Mouse (Mus musculus) adrenal gland, adult (tissue): ENCODE data around the gene Epb41l5.

Experiments
- DNase-seq, 2 experiments: peaks; one replicate each; pipeline ENCODE4 v3.0.0; 2022 to 2023; ENCODE audit warnings: low spot score in 1 of 2; ENCODE audit not compliant: inconsistent age in 2 of 2

The Epb41l5 gene

GRCm38 (mm10) chr1:119536122-119536521, 112.7 kb downstream of the Epb41l5 start:
- DNase-seq = no peak

DNA sequence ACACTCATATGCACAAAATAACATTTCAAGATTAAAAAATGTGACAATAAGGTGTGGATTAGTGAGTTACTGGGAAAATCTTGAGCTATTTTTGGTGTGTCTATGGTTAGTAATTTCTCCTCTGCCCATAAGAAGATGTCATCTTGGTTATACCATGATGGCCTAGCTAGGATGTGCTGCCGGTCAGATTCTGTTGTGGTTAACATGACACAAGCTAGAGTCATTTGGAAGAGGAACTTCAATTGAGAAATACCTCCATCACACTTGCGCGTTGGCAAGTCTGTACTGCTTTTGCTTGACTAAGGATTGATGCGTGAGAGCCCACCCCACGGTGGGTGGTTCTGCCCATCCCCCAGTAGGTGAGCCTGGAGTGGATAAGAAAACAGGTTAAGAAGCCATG, 114.5 kb downstream of the Epb41l5 start:
- no peak for DNase-seq

DNA sequence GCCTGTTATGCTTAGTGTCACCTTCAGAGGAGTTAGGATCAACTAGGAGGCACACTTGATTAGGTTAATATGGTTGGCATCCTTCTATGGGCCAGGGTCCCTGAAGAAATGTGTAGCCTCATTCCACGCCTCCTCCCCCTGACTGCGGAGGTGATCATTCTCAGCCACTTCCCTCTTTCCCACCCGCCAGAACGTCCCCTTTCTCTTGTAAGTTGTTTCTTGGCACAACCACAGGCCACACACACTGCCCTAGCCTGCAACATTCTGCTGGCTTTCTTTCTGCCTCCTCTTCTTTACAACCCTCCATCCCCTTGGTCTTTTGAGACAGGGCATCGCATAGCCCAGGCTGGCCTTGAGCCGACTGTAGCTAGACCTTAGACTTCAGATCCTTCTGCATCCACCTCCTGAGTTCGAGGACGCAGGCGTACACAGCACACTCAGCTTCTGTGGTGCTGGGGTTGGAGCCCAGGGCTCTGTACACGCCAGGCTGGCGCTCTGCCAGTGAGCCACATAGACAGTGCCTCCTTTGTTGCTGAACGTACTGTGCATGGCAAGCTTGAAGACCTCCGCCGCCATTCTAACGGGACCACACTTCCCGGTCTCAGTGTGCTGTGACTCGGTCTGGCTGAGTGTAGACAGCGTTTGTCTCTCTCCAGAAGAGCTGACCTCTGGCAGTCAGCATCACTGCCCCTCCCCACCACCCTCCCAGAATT, 115.6 kb downstream of the Epb41l5 start:
- no peak for DNase-seq

DNA sequence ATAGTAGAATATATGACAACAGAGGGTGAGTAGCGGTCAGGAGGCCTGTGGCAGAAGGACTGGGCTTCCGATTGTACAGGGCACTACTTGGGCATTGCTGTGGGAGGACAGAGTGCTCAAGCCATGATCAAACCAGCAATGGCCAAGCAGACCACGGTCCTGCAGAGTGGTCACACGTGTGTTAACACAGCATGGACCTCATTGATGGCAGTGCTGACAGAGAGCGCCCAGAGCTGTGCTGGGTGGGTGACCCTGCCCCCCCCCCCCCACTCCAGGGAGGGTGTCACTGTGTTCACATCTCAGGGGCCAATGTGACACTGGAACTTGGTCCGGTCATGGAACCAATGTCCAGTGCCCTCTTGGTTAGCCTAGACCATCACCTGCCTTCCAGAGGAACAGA, 116.6 kb downstream of the Epb41l5 start:
- no peak for DNase-seq

GRCm38 (mm10) chr1:119530941-119531340, 117.9 kb downstream of the Epb41l5 start:
- no peak for DNase-seq

DNA sequence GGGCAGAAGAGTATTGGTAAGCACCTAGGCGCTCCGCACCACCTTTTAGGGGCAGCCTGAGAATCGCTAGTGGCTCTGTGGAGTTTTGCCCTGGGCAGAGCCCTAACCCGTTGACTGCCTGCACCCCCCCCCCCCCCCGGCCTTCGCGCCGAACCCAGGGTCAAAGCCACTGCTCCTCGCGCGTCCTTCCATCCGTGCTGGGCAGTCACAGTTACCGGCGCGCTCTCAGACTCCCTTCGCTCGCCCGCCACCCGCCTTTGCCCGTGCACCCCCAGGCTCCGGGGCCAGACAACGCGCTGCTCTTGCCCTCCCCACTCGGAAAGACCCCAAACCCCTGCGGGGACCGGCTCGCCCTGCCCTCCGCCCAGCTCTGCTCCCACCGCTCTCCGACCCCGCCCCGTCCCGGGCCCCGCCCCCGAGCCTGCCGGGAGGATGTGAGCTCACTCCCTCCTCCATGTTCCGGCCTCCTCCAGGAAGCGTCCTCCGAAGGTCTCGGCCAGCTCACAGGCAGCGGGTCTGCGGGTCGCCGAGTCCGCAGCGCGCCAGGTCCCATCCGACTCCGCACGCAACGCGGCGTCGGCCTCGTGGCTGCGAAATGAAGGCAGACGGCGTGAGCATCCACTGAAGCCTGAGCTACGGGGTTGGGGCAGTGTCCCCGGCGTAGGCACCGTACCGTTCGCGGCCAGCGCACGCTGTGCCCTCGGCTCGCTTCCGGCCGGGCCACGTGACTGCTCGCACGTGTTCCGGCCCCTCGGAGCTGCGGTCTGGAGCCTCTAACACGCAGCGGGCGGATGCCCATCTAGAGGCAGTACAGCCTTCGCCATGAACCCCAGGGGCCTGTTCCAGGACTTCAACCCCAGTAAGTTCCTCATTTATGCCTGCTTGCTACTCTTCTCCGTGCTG, 122.9 kb downstream of the Epb41l5 start, which contains the start of gene Tmem185b:
Gene Tmem185b (plus strand): TSS at position 472 of the 903 bp plus-strand sequence.
- DNase-seq = peak; percentile 95 to 99

- DNase-seq = peak in 1 of 2 experiments; percentile 64
Measured at GRCm38 (mm10) chr1:119525004-119525444, 123.8 kb downstream of the Epb41l5 start.

GRCm38 (mm10) chr1:119523826-119524225, 125.0 kb downstream of the Epb41l5 start:
- no peak for DNase-seq

DNA sequence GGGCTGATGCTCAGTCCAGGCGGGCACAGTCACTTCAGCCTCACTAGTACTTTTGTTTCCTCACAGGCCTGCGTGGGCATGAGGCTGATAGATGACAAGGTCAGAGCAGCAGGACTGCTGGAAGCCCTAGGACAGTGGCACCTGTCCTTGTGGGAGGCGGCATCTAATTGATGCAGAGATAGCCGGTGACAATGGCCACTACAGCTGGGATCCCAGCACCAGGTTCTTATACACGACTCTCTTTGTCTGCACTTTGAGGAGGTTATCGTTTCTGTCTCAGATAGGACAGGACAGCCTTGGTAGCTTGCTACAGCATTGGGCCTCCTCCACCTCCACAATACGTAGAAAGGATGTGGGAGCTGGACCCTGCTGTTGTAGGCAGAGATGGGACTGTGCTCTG, 125.4 kb downstream of the Epb41l5 start:
- no peak for DNase-seq

GRCm38 (mm10) chr1:119522726-119523125, 126.1 kb downstream of the Epb41l5 start:
- peak in 1 of 2 experiments; percentile 48 for DNase-seq

- DNase-seq = peak in 1 of 2 experiments; percentile 43
Measured at GRCm38 (mm10) chr1:119521681-119522080, 127.1 kb downstream of the Epb41l5 start.

DNA sequence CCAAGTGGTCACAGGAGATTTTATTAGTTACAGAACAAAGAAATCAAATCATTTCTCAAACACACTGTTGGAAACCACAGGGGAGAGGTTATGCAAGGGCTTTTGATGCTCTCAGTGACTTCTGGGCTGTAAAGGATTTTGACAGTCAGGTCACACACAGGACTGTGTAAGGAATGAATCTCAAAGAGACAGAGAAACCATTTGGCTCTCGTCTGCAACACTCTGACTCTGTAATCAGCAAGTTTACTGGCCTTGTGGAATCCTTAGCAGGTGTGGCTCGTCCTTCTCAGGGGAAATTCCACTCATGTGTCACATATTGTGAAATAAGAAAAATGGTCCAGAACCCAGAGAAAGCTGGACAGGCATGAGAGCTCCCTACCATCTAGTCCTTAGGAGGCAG, 127.8 kb downstream of the Epb41l5 start:
- peak in 1 of 2 experiments; percentile 72 for DNase-seq

- DNase-seq = no peak
Measured at GRCm38 (mm10) chr1:119519286-119519685, 129.5 kb downstream of the Epb41l5 start.

DNA sequence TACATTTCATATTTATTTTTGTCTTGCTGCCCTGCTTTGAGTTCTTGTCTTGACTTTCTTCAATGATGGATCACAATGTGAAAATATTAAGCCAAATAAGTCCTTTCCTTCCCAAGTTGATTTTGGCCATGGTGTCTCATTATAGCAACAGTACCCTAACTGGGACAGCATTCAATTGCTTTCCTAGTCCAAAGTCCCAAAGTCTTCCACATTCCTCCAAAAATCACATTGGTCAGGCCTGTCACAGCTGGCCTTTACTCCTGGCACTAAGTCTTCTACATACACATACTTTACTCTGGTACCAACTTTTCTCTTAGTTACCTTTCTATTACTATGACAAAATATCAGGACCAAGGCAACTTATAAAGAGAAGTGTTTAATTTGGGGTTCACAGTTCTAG, 130.0 kb downstream of the Epb41l5 start:
- no peak for DNase-seq

- peak in 1 of 2 experiments; percentile 58 for DNase-seq
Measured at GRCm38 (mm10) chr1:119518060-119518459, 130.7 kb downstream of the Epb41l5 start.

- DNase-seq = peak in 1 of 2 experiments; percentile 40
Measured at GRCm38 (mm10) chr1:119510857-119511256, 137.9 kb downstream of the Epb41l5 start.

GRCm38 (mm10) chr1:119510409-119510808, 138.4 kb downstream of the Epb41l5 start:
- no peak for DNase-seq

- DNase-seq = peak; percentile 88 to 90
Measured at GRCm38 (mm10) chr1:119509474-119509873, 139.3 kb downstream of the Epb41l5 start.

- DNase-seq = peak in 1 of 2 experiments; percentile 76
Measured at GRCm38 (mm10) chr1:119508548-119508947, 140.3 kb downstream of the Epb41l5 start.

- no peak for DNase-seq
Measured at GRCm38 (mm10) chr1:119505951-119506350, 142.8 kb downstream of the Epb41l5 start.

GRCm38 (mm10) chr1:119504260-119505062, 144.3 kb downstream of the Epb41l5 start, which contains the start of gene Ralb:
Ralb (minus strand) TSS chr1:119504794.
- peak; percentile 99 for DNase-seq
